Mouse (Mus musculus): ENCODE measurements around the gene Tex45.

- TF ChIP-seq CTCF (IDR thresholded peaks at IDR 0.05; ENCODE audit: borderline replicate concordance, extremely low read depth, insufficient read depth, insufficient read length) (no peak), POLR2A (IDR thresholded peaks at IDR 0.05; ENCODE audit: borderline replicate concordance, extremely low read depth, insufficient read depth, insufficient read length, poor library complexity, severe bottlenecking) (no peak)
Observed at GRCm38 (mm10) chr8:3481605-3482004, 10.9 kb downstream of the Tex45 start.

Data from brain, embryonic 14.5 days (tissue).